Mouse (Mus musculus): ENCODE data around the gene Snrnp35. TPM values are rescaled to one million over a fixed set of nuclear protein-coding genes. Genes with fewer than 3 reads are reported as not detected.

Snrnp35 gene
- 30.8 and 32.2 TPM in 2 replicates for polyA plus RNA-seq (2016; fragmentation: Nextera tagmentation; extraction: Ambion mirVana)

GRCm38 (mm10) chr5:124482966-124483654, at the start of gene Snrnp35:
Gene Snrnp35 (plus strand): TSS chr5:124483134.
- WGBS: under 1% methylated on average over 48 of the region's 48 CpGs
- peaks cover 33% of the 10 kb centered on the region for H3K36me3 ChIP-seq
- H3K4me3 ChIP-seq: peak within 1 kb of the TSS; percentile 67
- peak within 1 kb of the TSS; percentile 97 for H3K27ac ChIP-seq
- no peaks in the 10 kb centered on the region for H3K27me3 ChIP-seq (ENCODE audit: low read depth, poor library complexity, severe bottlenecking)
- H3K4me1 ChIP-seq: peaks cover 13% of the 10 kb centered on the region
- DNase-seq (ENCODE audit: low spot score): peak; percentile 92
- no peaks in the 10 kb centered on the region for H3K9me3 ChIP-seq (replicated peaks)

GRCm38 (mm10) chr5:124438229-124438628, 44.7 kb upstream of the Snrnp35 start:
- DNase-seq (ENCODE audit: low spot score): no peak
- WGBS: 87% methylated on average over 5 of the region's 5 CpGs
- H3K27ac ChIP-seq: no peak overlapping the region
- H3K27me3 ChIP-seq (ENCODE audit: low read depth, poor library complexity, severe bottlenecking): no peaks in the 10 kb centered on the region
- peaks cover 5% of the 10 kb centered on the region; the same call in 1 of the 2 replicates for H3K36me3 ChIP-seq
- H3K4me1 ChIP-seq: peaks cover 10% of the 10 kb centered on the region
- no peaks in the 10 kb centered on the region for H3K9me3 ChIP-seq (replicated peaks)
- H3K4me3 ChIP-seq: no peak overlapping the region

GRCm38 (mm10) chr5:124438746-124439145, 44.2 kb upstream of the Snrnp35 start:
- peaks cover 5% of the 10 kb centered on the region; the same call in 1 of the 2 replicates for H3K36me3 ChIP-seq
- peak overlapping the region; percentile 82 for H3K4me3 ChIP-seq
- WGBS: 75% methylated on average over 5 of the region's 5 CpGs
- H3K9me3 ChIP-seq (replicated peaks): no peaks in the 10 kb centered on the region
- peaks cover 10% of the 10 kb centered on the region for H3K4me1 ChIP-seq
- H3K27me3 ChIP-seq (ENCODE audit: low read depth, poor library complexity, severe bottlenecking): no peaks in the 10 kb centered on the region
- DNase-seq (ENCODE audit: low spot score): no peak
- H3K27ac ChIP-seq: peak overlapping the region; percentile 91

DNA sequence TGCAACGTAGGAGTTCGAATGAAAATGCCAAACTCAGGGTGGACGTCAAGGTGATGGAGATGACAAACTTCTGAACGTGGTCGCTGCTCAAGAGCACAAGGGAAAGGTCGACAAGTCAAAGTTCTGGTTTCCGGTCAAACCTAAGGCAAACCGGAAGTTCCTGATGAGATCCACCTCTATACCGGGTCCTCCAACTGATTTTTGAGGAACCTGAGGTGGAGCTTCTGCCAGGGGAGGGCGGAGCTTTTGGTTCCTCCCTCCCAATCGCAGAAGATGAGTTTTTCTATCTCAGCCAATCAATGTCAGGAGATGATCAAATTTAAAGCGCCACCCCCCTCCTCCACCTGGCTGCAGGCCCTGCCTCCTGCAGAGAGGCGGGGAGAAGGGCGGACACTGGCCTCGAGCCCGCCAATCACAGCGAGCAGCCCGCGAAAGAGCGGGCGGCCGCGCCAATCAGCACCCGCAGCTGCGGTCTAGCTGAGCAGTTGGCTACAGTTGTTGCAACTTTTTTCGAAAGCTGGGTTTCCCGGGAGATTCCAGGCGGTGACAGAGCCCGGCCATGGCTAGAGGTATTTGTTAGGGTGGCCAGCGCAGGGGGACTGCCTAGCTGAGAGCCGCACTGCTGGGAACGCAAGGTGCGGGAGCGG, 43.4 kb upstream of the Snrnp35 start, which contains the start of gene Kmt5a:
Gene Kmt5a (plus strand): TSS at position 484 of the 647 bp plus-strand sequence.
- peak within 1 kb of the TSS; percentile 91 for H3K27ac ChIP-seq
- H3K9me3 ChIP-seq (replicated peaks): no peaks in the 10 kb centered on the region
- H3K4me3 ChIP-seq: peak within 1 kb of the TSS; percentile 82
- DNase-seq (ENCODE audit: low spot score): peak; percentile 92
- no peaks in the 10 kb centered on the region for H3K27me3 ChIP-seq (ENCODE audit: low read depth, poor library complexity, severe bottlenecking)
- peaks cover 12% of the 10 kb centered on the region for H3K4me1 ChIP-seq
- WGBS: under 1% methylated on average over 34 of the region's 34 CpGs
- H3K36me3 ChIP-seq: peaks cover 5% of the 10 kb centered on the region; the same call in 1 of the 2 replicates

- H3K9me3 ChIP-seq (replicated peaks): no peaks in the 10 kb centered on the region
- no peaks in the 10 kb centered on the region for H3K27me3 ChIP-seq (ENCODE audit: low read depth, poor library complexity, severe bottlenecking)
- under 1% methylated on average over 30 of the region's 30 CpGs for WGBS
- peaks cover 5% of the 10 kb centered on the region; the same call in 1 of the 2 replicates for H3K36me3 ChIP-seq
- H3K4me3 ChIP-seq: peak overlapping the region; percentile 82
- peak; percentile 79 for DNase-seq (ENCODE audit: low spot score)
- peak overlapping the region; percentile 91 for H3K27ac ChIP-seq
- H3K4me1 ChIP-seq: peaks cover 18% of the 10 kb centered on the region
Measured at GRCm38 (mm10) chr5:124440094-124440701, 42.7 kb upstream of the Snrnp35 start.

DNA sequence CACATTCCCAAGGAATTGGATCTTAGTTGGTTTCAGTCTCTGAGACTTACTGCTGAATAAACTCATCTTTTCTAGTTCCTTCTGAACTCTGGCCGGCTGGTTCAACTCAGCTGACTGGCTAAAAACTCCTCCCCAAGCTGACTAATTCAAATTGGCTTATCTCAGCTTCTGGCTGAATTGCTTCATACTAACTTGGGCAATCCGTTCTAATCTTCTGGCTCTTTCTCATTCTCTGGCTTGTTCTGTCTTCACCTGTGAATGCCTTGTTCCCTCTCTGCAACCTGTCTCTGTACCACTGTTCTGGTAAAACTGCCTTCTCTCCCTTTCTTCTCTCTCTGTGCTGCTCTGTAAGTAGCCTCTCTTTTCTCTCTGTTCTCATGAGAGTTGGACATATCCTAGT, 40.3 kb upstream of the Snrnp35 start:
- Histone ChIP-seq H3K9me3 (replicated peaks) (no peaks in the 10 kb centered on the region), H3K27ac (no peak overlapping the region), H3K36me3 (peaks cover 18% of the 10 kb centered on the region), H3K4me1 (peaks cover 33% of the 10 kb centered on the region), H3K4me3 (no peak overlapping the region), H3K27me3 (ENCODE audit: low read depth, poor library complexity, severe bottlenecking) (no peaks in the 10 kb centered on the region)
- DNase-seq (ENCODE audit: low spot score): no peak
- 94% methylated on average over 2 of the region's 2 CpGs for WGBS

DNA sequence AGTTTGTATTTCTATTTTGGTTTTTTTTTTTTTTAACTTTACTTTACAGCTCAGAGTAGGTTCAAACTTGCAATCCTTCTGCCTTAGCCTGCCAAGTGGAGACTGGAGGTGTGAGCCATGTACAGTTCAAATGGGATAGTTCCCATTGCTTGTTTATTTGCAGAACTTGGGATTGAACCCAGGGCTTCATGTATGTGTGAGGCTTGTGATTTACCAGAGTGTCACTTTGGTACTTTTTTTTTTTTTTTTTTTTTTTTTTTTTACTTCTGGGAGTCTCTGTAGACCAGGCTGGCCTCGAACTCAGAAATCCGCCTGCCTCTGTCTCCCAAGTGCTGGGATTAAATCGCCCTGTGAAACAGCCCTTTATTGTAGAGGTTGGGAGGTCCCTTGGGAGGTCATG, 38.7 kb upstream of the Snrnp35 start:
- H3K36me3 ChIP-seq: peaks cover 33% of the 10 kb centered on the region
- H3K4me3 ChIP-seq: peak overlapping the region; percentile 95; the same call in 1 of the 2 replicates
- 75% methylated on average over 3 of the region's 3 CpGs for WGBS
- H3K27me3 ChIP-seq (ENCODE audit: low read depth, poor library complexity, severe bottlenecking): no peaks in the 10 kb centered on the region
- H3K4me1 ChIP-seq: peaks cover 34% of the 10 kb centered on the region
- H3K9me3 ChIP-seq (replicated peaks): no peaks in the 10 kb centered on the region
- H3K27ac ChIP-seq: no peak overlapping the region
- no peak for DNase-seq (ENCODE audit: low spot score)

- H3K27ac ChIP-seq: peak overlapping the region; percentile 94
- no peaks in the 10 kb centered on the region for H3K27me3 ChIP-seq (ENCODE audit: low read depth, poor library complexity, severe bottlenecking)
- H3K9me3 ChIP-seq (replicated peaks): no peaks in the 10 kb centered on the region
- H3K4me3 ChIP-seq: peak overlapping the region; percentile 95
- peaks cover 40% of the 10 kb centered on the region for H3K36me3 ChIP-seq
- peak; percentile 76 for DNase-seq (ENCODE audit: low spot score)
- WGBS: 16% methylated on average over 66 of the region's 66 CpGs
- H3K4me1 ChIP-seq: peaks cover 34% of the 10 kb centered on the region
Measured at GRCm38 (mm10) chr5:124444661-124445561, 38.0 kb upstream of the Snrnp35 start.

DNA sequence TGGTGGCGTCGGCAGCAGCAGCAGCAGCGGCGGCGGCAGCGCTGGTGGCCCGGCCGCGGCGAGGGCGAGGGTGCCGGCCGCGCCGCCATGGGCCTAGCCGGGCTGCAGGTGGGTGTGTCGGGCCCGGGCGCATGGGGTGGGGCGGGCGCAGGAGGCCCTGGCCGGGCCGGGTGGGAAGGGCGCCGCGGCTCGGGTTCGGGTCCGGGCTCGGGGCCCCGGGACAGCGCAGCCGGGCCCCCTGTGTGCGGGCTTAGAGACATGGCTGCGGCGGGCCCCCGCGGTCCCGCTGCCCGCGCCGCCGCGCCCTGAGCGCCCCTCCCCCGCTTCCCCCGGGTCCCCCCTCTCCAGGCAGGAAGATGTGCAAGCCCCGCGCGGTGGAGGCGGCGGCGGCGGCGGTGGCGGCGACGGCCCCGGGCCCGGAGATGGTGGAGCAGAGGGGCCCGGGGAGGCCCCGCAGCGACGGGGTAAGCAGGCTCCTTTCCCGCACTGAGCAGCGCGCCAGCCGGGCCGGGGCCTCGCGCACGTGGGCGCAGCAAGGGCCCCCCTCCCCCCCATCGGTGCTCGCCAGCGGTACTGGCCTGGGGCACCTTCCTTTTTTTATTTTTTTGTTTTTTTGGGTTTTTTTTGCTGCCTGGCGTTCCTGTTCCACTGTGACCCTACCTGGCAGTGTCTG, 37.2 kb upstream of the Snrnp35 start:
- WGBS: 2% methylated on average over 73 of the region's 77 CpGs
- H3K4me1 ChIP-seq: peaks cover 31% of the 10 kb centered on the region
- peaks cover 49% of the 10 kb centered on the region for H3K36me3 ChIP-seq
- DNase-seq (ENCODE audit: low spot score): peak; percentile 76
- no peaks in the 10 kb centered on the region for H3K9me3 ChIP-seq (replicated peaks)
- H3K27me3 ChIP-seq (ENCODE audit: low read depth, poor library complexity, severe bottlenecking): no peaks in the 10 kb centered on the region
- peak overlapping the region; percentile 94 for H3K27ac ChIP-seq
- H3K4me3 ChIP-seq: peak overlapping the region; percentile 95

DNA sequence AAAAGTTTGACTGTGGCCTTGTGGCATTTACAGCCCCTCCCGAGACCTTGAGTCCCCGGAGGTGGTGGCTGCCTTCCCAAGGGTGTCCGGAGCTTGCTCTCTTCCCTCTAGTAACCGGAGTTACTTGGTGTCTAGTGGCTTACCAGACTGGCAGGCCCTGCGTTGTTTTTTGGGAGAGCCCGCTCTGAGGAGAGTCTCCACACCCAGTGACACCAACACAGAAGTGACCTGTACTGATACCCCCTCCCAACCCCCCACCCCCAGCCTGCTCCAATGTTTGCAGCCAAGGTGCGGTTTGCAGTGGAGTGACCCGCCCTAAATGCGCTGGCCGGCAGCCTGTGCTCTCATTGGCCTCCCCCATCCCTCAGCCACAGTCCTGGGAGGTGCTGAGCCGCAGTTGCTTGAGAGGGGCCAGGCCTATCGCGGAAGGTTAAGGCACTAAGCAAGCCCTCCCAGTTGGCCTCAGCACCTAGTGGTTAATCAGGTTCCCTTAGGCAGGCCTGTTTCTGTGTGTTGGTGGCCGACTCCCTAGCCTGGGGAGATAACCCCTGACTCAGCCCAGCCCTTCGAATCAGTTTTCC, 36.5 kb upstream of the Snrnp35 start:
- H3K9me3 ChIP-seq (replicated peaks): no peaks in the 10 kb centered on the region
- peak; percentile 75 for DNase-seq (ENCODE audit: low spot score)
- WGBS: under 1% methylated on average over 15 of the region's 15 CpGs
- peaks cover 55% of the 10 kb centered on the region for H3K36me3 ChIP-seq
- H3K4me1 ChIP-seq: peaks cover 28% of the 10 kb centered on the region
- H3K27me3 ChIP-seq (ENCODE audit: low read depth, poor library complexity, severe bottlenecking): no peaks in the 10 kb centered on the region
- H3K4me3 ChIP-seq: peak overlapping the region; percentile 95
- H3K27ac ChIP-seq: peak overlapping the region; percentile 94

DNA sequence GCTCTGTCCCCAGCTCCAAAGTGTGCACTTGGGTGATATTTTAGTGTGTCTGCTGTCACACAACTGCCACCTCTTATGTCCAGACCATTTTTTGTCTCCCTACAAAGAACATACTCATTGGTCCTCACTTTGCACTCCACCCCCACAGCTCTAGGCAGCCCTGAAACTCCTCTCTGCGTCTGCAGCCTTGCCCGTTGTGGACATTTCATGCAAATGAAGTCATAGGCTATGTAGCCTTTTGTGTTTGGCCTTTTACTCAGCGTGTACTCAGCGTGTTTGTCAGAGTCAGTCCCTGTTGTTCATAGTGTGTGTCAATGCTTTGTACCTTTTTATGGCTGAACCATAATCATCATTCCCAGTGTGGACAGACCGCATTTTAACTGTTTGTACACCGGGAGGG, 33.4 kb upstream of the Snrnp35 start:
- 93% methylated on average over 6 of the region's 6 CpGs for WGBS
- peaks cover 36% of the 10 kb centered on the region for H3K4me1 ChIP-seq
- no peak overlapping the region for H3K27ac ChIP-seq
- no peak for DNase-seq (ENCODE audit: low spot score)
- no peaks in the 10 kb centered on the region for H3K27me3 ChIP-seq (ENCODE audit: low read depth, poor library complexity, severe bottlenecking)
- no peaks in the 10 kb centered on the region for H3K9me3 ChIP-seq (replicated peaks)
- H3K36me3 ChIP-seq: peaks cover 81% of the 10 kb centered on the region
- no peak overlapping the region for H3K4me3 ChIP-seq
